Mouse (Mus musculus) lung, adult 2 months (tissue): Measurements from ENCODE around the gene Maml2.

Experiments used
- CTCF ChIP-seq: fragments of 200-500 bp; IDR thresholded peaks from 2 replicates; pipeline ENCODE4 v1.5.1; 2011; ENCODE audit warnings: mild to moderate bottlenecking, low read length, control low read depth; ENCODE audit not compliant: insufficient read depth
- POLR2A ChIP-seq: fragments of 200-500 bp; IDR thresholded peaks from 2 replicates; pipeline ENCODE4 v1.6.1; 2011; ENCODE audit warnings: low read depth, mild to moderate bottlenecking, control low read depth, low read length, borderline replicate concordance; ENCODE audit errors: extremely low read depth

DNA sequence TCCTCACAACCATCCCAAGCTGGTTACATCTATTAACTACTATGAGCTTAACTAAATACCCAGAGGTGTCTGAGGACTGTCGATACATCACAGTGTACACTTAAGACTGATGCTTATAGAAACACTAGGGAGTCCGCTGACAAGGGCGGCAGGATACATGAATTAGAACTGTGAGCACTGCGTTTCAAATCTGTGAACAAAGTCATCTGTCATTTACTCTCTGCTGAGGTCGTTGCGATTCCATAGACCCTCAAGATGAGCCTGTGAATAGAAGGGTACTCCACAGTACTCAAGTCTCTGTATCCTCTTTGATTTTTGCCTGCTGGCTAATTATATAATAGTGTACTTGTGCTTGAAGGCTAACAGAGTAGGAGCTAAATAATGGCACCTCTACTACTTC is 143.2 kb downstream of the Maml2 start:
- TF ChIP-seq CTCF = no peak
- no peak for TF ChIP-seq POLR2A
